In genomic region chr1:133240881-133241280, GRCm38 (mm10) we compare ENCODE assay signal across 11 mouse cellular contexts.
DNase-seq lines count a peak whose midpoint lies in the region; ATAC-seq and TF ChIP-seq lines count a peak whose summit lies in the region.
"Had no signal": no experiment of that assay in that cellular context is flagged by ENCODE, and none has a peak within 500 bp of the region (broad histone marks: within the 10 kb centered on the region; RNA-seq: fewer than 3 reads in every experiment).

No protein-coding gene starts in this region.

- no peak overlapping the region for H3K4me3 ChIP-seq in forebrain, embryonic 10.5 days
- no peak overlapping the region for H3K4me3 ChIP-seq in forebrain, postnatal 0 days (ENCODE audit: low read depth, low read length)
- no peak overlapping the region for H3K4me3 ChIP-seq in intestine, embryonic 16.5 days (ENCODE audit: low read length)
- H3K4me3 ChIP-seq in forebrain, embryonic 13.5 days, result no peak overlapping the region
- H3K4me3 ChIP-seq in layer of hippocampus, adult 2 months, result no peak overlapping the region

- WGBS in forebrain, embryonic 10.5 days, result 55% methylated on average over 3 of the region's 3 CpGs
- WGBS in forebrain, postnatal 0 days, result 71% methylated on average over 3 of the region's 3 CpGs
- WGBS in intestine, embryonic 16.5 days, result 23% methylated on average over 3 of the region's 3 CpGs
- WGBS in forebrain, embryonic 13.5 days, result 84% methylated on average over 3 of the region's 3 CpGs

- H3K9ac ChIP-seq in forebrain, postnatal 0 days, result no peak overlapping the region
- H3K9ac ChIP-seq in intestine, embryonic 16.5 days (ENCODE audit: low read depth, low read length), result no peak overlapping the region
- H3K9ac ChIP-seq in forebrain, embryonic 13.5 days, result no peak overlapping the region

- peak overlapping the region; percentile 51 for H3K27ac ChIP-seq in forebrain, embryonic 10.5 days
- no peak overlapping the region for H3K27ac ChIP-seq in forebrain, postnatal 0 days (ENCODE audit: low read depth, low read length)
- H3K27ac ChIP-seq in intestine, embryonic 16.5 days (ENCODE audit: low read length), result peak overlapping the region; percentile 35
- H3K27ac ChIP-seq in forebrain, embryonic 13.5 days, result no peak overlapping the region
- H3K27ac ChIP-seq in layer of hippocampus, adult 2 months, result no peak overlapping the region
- H3K27ac ChIP-seq: macrophage had no signal

- ATAC-seq in forebrain, postnatal 0 days, result no peak
- peak; percentile 32 for ATAC-seq in intestine, embryonic 16.5 days
- no peak for ATAC-seq in forebrain, embryonic 13.5 days

- peaks cover 70% of the 10 kb centered on the region for H3K4me1 ChIP-seq in forebrain, embryonic 10.5 days
- peaks cover 6% of the 10 kb centered on the region; the same call in 1 of the 2 replicates for H3K4me1 ChIP-seq in forebrain, postnatal 0 days (ENCODE audit: insufficient read depth)
- peaks cover 56% of the 10 kb centered on the region for H3K4me1 ChIP-seq in intestine, embryonic 16.5 days (ENCODE audit: control insufficient read depth, insufficient read depth, low read length)
- peaks cover 32% of the 10 kb centered on the region for H3K4me1 ChIP-seq in forebrain, embryonic 13.5 days

- no peaks in the 10 kb centered on the region; the same call in 1 of the 2 replicates for H3K27me3 ChIP-seq in forebrain, embryonic 10.5 days (ENCODE audit: poor library complexity, severe bottlenecking)
- H3K27me3 ChIP-seq in forebrain, postnatal 0 days (ENCODE audit: insufficient read depth, low read length), result no peaks in the 10 kb centered on the region
- no peaks in the 10 kb centered on the region for H3K27me3 ChIP-seq in intestine, embryonic 16.5 days (replicated peaks; ENCODE audit: control insufficient read depth, insufficient read depth, low read length)
- no peaks in the 10 kb centered on the region for H3K27me3 ChIP-seq in forebrain, embryonic 13.5 days

- no peak for DNase-seq in forebrain, embryonic 10.5 days (ENCODE audit: extremely low spot score, low spot score)
- no peak for DNase-seq in forebrain, postnatal 0 days
- peak; percentile 82 to 89 for DNase-seq in heart, adult 18-20 months
- DNase-seq in lung, postnatal 14 days, result peak; percentile 46
- no peak for DNase-seq in layer of hippocampus, adult 2 months (ENCODE audit: low spot score in 2 of 2)
- DNase-seq in adrenal gland, postnatal 25 days, result no peak
- DNase-seq: cerebellum, adult 2 months; thymus, postnatal 36 days had no signal

- H3K9me3 ChIP-seq in forebrain, embryonic 10.5 days, result no peaks in the 10 kb centered on the region
- no peaks in the 10 kb centered on the region for H3K9me3 ChIP-seq in forebrain, postnatal 0 days (ENCODE audit: low read length)
- no peaks in the 10 kb centered on the region for H3K9me3 ChIP-seq in intestine, embryonic 16.5 days (ENCODE audit: control insufficient read depth, low read length)
- no peaks in the 10 kb centered on the region for H3K9me3 ChIP-seq in forebrain, embryonic 13.5 days (replicated peaks)

- H3K36me3 ChIP-seq in forebrain, embryonic 10.5 days (replicated peaks), result peaks cover 14% of the 10 kb centered on the region
- H3K36me3 ChIP-seq in forebrain, postnatal 0 days (ENCODE audit: insufficient read depth), result no peaks in the 10 kb centered on the region
- H3K36me3 ChIP-seq in intestine, embryonic 16.5 days (ENCODE audit: control insufficient read depth, insufficient read depth, low read length), result no peaks in the 10 kb centered on the region; the same call in 1 of the 2 replicates
- 0 out of 2 replicates have a peak, but pooled peaks cover 4% of the 10 kb centered on the region for H3K36me3 ChIP-seq in forebrain, embryonic 13.5 days (ENCODE audit: poor library complexity, severe bottlenecking)

- TF ChIP-seq CTCF in forebrain, postnatal 0 days (IDR thresholded peaks at IDR 0.05; ENCODE audit: low read depth), result no peak
- TF ChIP-seq CTCF in layer of hippocampus, adult 2 months (conservative IDR thresholded peaks at IDR 0.05), result no peak

- no peak overlapping the region for H3K4me2 ChIP-seq in forebrain, postnatal 0 days (ENCODE audit: low read depth)
- H3K4me2 ChIP-seq in intestine, embryonic 16.5 days (ENCODE audit: low read depth, low read length), result peak overlapping the region; percentile 16
- H3K4me2 ChIP-seq in forebrain, embryonic 13.5 days, result no peak overlapping the region

Comparison
In these comparisons a context has a peak if more than half of its experiments do, and no peak if none do; other contexts are left out.
1. H3K27ac ChIP-seq: peak in forebrain, embryonic 10.5 days (single experiment) and intestine, embryonic 16.5 days (single experiment); none in forebrain, postnatal 0 days (single experiment), forebrain, embryonic 13.5 days (single experiment) and layer of hippocampus, adult 2 months (single experiment).
2. DNase-seq: peak in heart, adult 18-20 months (2 of 2) and lung, postnatal 14 days (single experiment); none in forebrain, embryonic 10.5 days (single experiment), forebrain, postnatal 0 days (single experiment), layer of hippocampus, adult 2 months (0 of 2) and adrenal gland, postnatal 25 days (single experiment).